Mouse (Mus musculus) MEL (cell line): ENCODE results near the gene Nrtn.

Experiments used
- CTCF ChIP-seq, 3 experiments: IDR thresholded peaks in 2 of 3; conservative IDR thresholded peaks in 1 of 3; 2 replicates each; pipeline ENCODE4 v1.5.1; 2011 to 2012; ENCODE audit warnings: low read length in 3 of 3, low read depth in 2 of 3, mild to moderate bottlenecking in 2 of 3, improper control_type of control experiment in 1 of 3, inconsistent platforms in 1 of 3, mixed read lengths in 1 of 3, moderate library complexity in 1 of 3; ENCODE audit not compliant: control insufficient read depth in 1 of 3, insufficient read depth in 1 of 3, poor library complexity in 1 of 3, severe bottlenecking in 1 of 3
- ETS1 ChIP-seq: IDR thresholded peaks from 2 replicates; pipeline ENCODE4 v1.6.1; 2012; ENCODE audit warnings: low read depth, mild to moderate bottlenecking, inconsistent platforms, low read length, improper control_type of control experiment, moderate library complexity
- MAX ChIP-seq: IDR thresholded peaks from 2 replicates; pipeline ENCODE4 v1.6.1; 2011; ENCODE audit warnings: low read length, improper control_type of control experiment
- NRF1 ChIP-seq: IDR thresholded peaks from 2 replicates; pipeline ENCODE4 v1.6.1; 2014; ENCODE audit warnings: low read depth, mild to moderate bottlenecking, inconsistent platforms, low read length, improper control_type of control experiment, moderate library complexity; ENCODE audit not compliant: poor library complexity, insufficient read depth, severe bottlenecking
- POLR2A ChIP-seq, 2 experiments: IDR thresholded peaks; 2 replicates each; pipeline ENCODE4 v1.6.1; 2011 to 2012; ENCODE audit warnings: low read length in 2 of 2, mild to moderate bottlenecking in 2 of 2, control low read depth in 1 of 2, improper control_type of control experiment in 1 of 2, low read depth in 1 of 2, moderate library complexity in 1 of 2; ENCODE audit not compliant: control insufficient read depth in 1 of 2, insufficient read depth in 1 of 2, poor library complexity in 1 of 2
- SMC3 ChIP-seq: IDR thresholded peaks from 2 replicates; pipeline ENCODE4 v1.6.1; 2011; ENCODE audit warnings: low read depth, low read length, improper control_type of control experiment
- TCF12 ChIP-seq: IDR thresholded peaks from 2 replicates; pipeline ENCODE4 v1.6.1; 2014; ENCODE audit warnings: low read depth, mild to moderate bottlenecking, inconsistent platforms, low read length, improper control_type of control experiment, moderate library complexity
- ZKSCAN1 ChIP-seq: IDR thresholded peaks from 2 replicates; pipeline ENCODE4 v1.6.1; 2012; ENCODE audit warnings: low read depth, mild to moderate bottlenecking, inconsistent platforms, low read length, improper control_type of control experiment, moderate library complexity
- ZMIZ1 ChIP-seq: IDR thresholded peaks from 2 replicates; pipeline ENCODE4 v1.6.1; 2012; ENCODE audit warnings: low read depth, mild to moderate bottlenecking, inconsistent platforms, low read length, improper control_type of control experiment, moderate library complexity
- ZNF384 ChIP-seq: IDR thresholded peaks from 2 replicates; pipeline ENCODE4 v1.6.1; 2012; ENCODE audit warnings: low read depth, mild to moderate bottlenecking, inconsistent platforms, low read length, improper control_type of control experiment

DNA sequence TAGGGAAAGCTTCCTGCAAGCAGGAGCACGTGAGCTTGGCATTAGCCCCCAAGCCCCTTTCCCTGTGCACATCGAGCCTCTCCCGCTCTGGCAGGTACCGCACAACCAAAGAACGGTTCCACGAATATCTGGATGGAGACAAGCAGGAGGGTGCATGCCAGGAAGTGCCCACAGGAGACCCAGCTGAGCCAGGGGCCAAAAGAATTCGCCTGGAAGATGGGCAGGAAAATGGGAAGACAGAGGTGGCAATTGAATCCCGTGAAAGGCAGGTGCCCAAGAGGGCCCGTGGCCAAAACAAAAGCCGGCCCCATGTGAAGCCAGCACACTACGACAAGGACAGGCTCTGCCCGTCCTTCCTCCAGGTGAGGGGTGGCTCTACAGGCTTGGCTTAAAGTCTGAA, 8.1 kb upstream of the Nrtn start:
- no peak for TF ChIP-seq TCF12
- TF ChIP-seq CTCF (IDR thresholded peaks at IDR 0.05 in 2 of 3, conservative IDR thresholded peaks at IDR 0.05 in 1 of 3; ENCODE audit: control insufficient read depth in 1 of 3, insufficient read depth in 1 of 3, low read depth in 2 of 3, low read length in 3 of 3, poor library complexity in 1 of 3, severe bottlenecking in 1 of 3): no peak
- no peak for TF ChIP-seq POLR2A (IDR thresholded peaks at IDR 0.05; ENCODE audit: control insufficient read depth in 1 of 2, insufficient read depth in 1 of 2, low read depth in 1 of 2, low read length in 2 of 2, poor library complexity in 1 of 2)
- TF ChIP-seq ZNF384: no peak
- TF ChIP-seq ZKSCAN1: no peak
- no peak for TF ChIP-seq ETS1
- no peak for TF ChIP-seq SMC3
- TF ChIP-seq NRF1: no peak
- no peak for TF ChIP-seq MAX
- no peak for TF ChIP-seq ZMIZ1
